Mouse (Mus musculus): ENCODE measurements around the gene Ccdc183. TPM values are rescaled to one million over a fixed set of nuclear protein-coding genes. Genes with fewer than 3 reads are reported as not detected.

Gene Ccdc183
- polyA plus RNA-seq, 2 experiments: 0.08 TPM; not detected in 1

DNA sequence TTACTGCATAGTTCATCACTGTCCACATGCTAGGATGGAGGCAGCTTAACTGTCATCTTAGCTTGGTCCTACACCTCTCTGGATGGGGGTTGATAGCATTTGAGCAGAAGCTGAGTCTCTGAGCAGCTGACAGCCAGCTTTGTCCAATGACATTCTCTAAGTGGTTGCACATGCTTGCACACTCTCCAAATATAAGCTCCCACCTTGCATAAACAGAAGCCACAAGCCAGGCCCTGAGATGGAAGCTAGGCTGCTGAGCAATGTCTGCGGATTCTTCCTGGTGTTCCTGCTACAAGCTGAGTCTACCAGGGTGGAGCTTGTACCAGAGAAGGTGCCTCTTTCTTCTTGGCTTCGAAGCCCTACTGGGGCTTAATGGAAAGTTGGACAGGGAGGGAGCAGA is 35.4 kb upstream of the Ccdc183 start, which contains the start of gene Lcn8:
Gene Lcn8 (plus strand): TSS at position 219 of the 400 bp plus-strand sequence.
- Histone ChIP-seq H3K9me3 (ENCODE audit: control insufficient read depth, low read length) (no peaks in the 10 kb centered on the region), H3K4me2 (ENCODE audit: low read depth) (no peak within 1 kb of the TSS), H3K4me1 (replicated peaks; ENCODE audit: control insufficient read depth in 2 of 2, insufficient read depth in 2 of 2, low read length in 1 of 2) (no peaks in the 10 kb centered on the region), H3K27me3 (ENCODE audit: control insufficient read depth, insufficient read depth, low read length) (no peaks in the 10 kb centered on the region; the same call in 1 of the 2 replicates), H3K4me3 (ENCODE audit: insufficient read depth in 1 of 2, low read depth in 2 of 2, low read length in 2 of 2) (no peak within 1 kb of the TSS), H3K27ac (no peak within 1 kb of the TSS), H3K36me3 (replicated peaks; ENCODE audit: control insufficient read depth, insufficient read depth, low read depth) (no peaks in the 10 kb centered on the region), H3K9ac (replicated peaks) (no peak within 1 kb of the TSS)
- WGBS (ENCODE audit: insufficient replicate concordance): 45% methylated on average over 2 of the region's 2 CpGs
- ATAC-seq (ENCODE audit: insufficient read depth) (no peak), DNase-seq (ENCODE audit: low read depth in 3 of 3, low spot score in 3 of 3) (no peak)
- no peak for TF ChIP-seq EP300 (IDR thresholded peaks at IDR 0.05; ENCODE audit: low read depth)
- no peak for TF ChIP-seq CTCF (IDR thresholded peaks at IDR 0.05; ENCODE audit: low read depth)

DNA sequence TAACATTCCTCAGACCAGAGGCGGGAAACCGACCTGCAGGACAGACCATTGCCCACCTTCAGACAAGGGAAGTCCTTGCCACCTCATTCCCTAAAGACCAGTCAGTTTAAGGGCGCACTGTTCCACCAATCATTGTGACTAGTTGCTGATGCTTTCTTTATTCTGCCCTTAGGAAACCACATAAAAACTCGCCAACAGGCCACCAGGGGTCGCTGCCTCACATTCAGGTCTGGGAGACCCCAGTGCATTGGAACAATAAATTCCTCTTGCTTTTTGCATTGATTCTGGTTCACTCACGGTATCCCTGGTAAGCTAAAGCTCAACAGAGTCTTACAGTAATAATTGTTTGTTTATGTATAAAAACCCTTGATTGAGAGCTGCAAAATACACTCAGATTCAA is 22.4 kb upstream of the Ccdc183 start:
- DNase-seq (ENCODE audit: low read depth in 3 of 3, low spot score in 3 of 3): no peak
- H3K4me1 ChIP-seq (replicated peaks; ENCODE audit: control insufficient read depth in 2 of 2, insufficient read depth in 2 of 2, low read length in 1 of 2): no peaks in the 10 kb centered on the region
- H3K4me2 ChIP-seq (ENCODE audit: low read depth): no peak overlapping the region
- no peaks in the 10 kb centered on the region for H3K27me3 ChIP-seq (ENCODE audit: control insufficient read depth, insufficient read depth, low read length)
- no peaks in the 10 kb centered on the region for H3K36me3 ChIP-seq (replicated peaks; ENCODE audit: control insufficient read depth, insufficient read depth, low read depth)
- H3K9me3 ChIP-seq (ENCODE audit: control insufficient read depth, low read length): no peaks in the 10 kb centered on the region
- H3K4me3 ChIP-seq (ENCODE audit: insufficient read depth in 1 of 2, low read depth in 2 of 2, low read length in 2 of 2): no peak overlapping the region
- H3K9ac ChIP-seq (replicated peaks): no peak overlapping the region
- TF ChIP-seq EP300 (IDR thresholded peaks at IDR 0.05; ENCODE audit: low read depth) (no peak), CTCF (IDR thresholded peaks at IDR 0.05; ENCODE audit: low read depth) (peak; percentile 69)
- H3K27ac ChIP-seq: no peak overlapping the region
- ATAC-seq (ENCODE audit: insufficient read depth): no peak
- WGBS (ENCODE audit: insufficient replicate concordance): 14% methylated on average over 6 of the region's 6 CpGs

DNA sequence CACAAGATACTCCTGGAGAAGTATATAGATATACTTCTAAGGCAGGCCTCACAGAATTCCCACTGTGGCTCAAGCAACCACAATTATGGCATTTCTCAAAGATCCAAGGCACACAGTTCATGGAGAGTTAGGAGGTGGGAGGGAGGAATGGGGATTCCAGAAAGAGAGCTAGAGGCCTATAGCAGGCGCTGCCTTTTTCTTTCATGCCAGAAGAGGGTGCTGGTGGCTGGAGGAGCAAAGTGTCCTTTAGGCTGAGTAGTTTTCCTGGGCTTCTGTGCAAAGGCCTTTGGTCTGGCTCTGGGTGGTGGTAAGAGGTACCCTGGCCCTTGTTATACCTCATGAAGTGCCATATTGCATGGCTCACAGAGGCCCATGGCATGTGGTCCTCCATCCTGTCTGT is 16.6 kb upstream of the Ccdc183 start:
- Histone ChIP-seq H3K36me3 (replicated peaks; ENCODE audit: control insufficient read depth, insufficient read depth, low read depth) (no peaks in the 10 kb centered on the region), H3K4me2 (ENCODE audit: low read depth) (no peak overlapping the region), H3K27ac (no peak overlapping the region), H3K9me3 (ENCODE audit: control insufficient read depth, low read length) (no peaks in the 10 kb centered on the region), H3K4me3 (ENCODE audit: insufficient read depth in 1 of 2, low read depth in 2 of 2, low read length in 2 of 2) (no peak overlapping the region), H3K9ac (replicated peaks) (no peak overlapping the region), H3K4me1 (replicated peaks; ENCODE audit: control insufficient read depth in 2 of 2, insufficient read depth in 2 of 2, low read length in 1 of 2) (no peaks in the 10 kb centered on the region), H3K27me3 (ENCODE audit: control insufficient read depth, insufficient read depth, low read length) (no peaks in the 10 kb centered on the region)
- DNase-seq (ENCODE audit: low read depth in 3 of 3, low spot score in 3 of 3) (no peak), ATAC-seq (ENCODE audit: insufficient read depth) (no peak)
- TF ChIP-seq CTCF (IDR thresholded peaks at IDR 0.05; ENCODE audit: low read depth): peak; percentile 21; the same call in 1 of the 2 replicates
- no peak for TF ChIP-seq EP300 (IDR thresholded peaks at IDR 0.05; ENCODE audit: low read depth)
- 43% methylated on average over 1 of the region's 1 CpGs for WGBS (ENCODE audit: insufficient replicate concordance)

DNA sequence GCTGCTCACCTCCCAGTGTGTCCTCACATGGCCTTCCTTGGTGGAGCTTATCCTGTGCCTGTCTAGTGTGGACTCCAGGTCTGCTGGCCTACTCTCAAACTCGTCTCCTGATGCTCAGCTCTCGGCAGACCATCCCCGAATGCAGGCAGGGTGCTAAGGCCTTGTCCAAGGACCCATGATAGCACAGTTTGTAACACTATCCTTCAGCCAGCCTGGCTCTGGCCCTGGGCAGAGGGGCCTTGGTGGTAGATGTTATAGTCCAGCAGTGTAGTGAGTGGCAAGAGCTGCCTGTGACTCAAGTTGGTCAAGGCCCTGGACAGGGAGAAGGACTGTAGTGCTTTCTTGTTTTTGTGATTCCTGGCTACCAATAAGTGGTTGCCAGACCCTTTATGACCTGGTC is 16.1 kb upstream of the Ccdc183 start:
- Histone ChIP-seq H3K36me3 (replicated peaks; ENCODE audit: control insufficient read depth, insufficient read depth, low read depth) (no peaks in the 10 kb centered on the region), H3K4me3 (ENCODE audit: insufficient read depth in 1 of 2, low read depth in 2 of 2, low read length in 2 of 2) (no peak overlapping the region), H3K9ac (replicated peaks) (no peak overlapping the region), H3K27ac (no peak overlapping the region), H3K9me3 (ENCODE audit: control insufficient read depth, low read length) (no peaks in the 10 kb centered on the region), H3K27me3 (ENCODE audit: control insufficient read depth, insufficient read depth, low read length) (no peaks in the 10 kb centered on the region), H3K4me2 (ENCODE audit: low read depth) (no peak overlapping the region), H3K4me1 (replicated peaks; ENCODE audit: control insufficient read depth in 2 of 2, insufficient read depth in 2 of 2, low read length in 1 of 2) (no peaks in the 10 kb centered on the region)
- 72% methylated on average over 3 of the region's 3 CpGs for WGBS (ENCODE audit: insufficient replicate concordance)
- no peak for DNase-seq (ENCODE audit: low read depth in 3 of 3, low spot score in 3 of 3)
- ATAC-seq (ENCODE audit: insufficient read depth): no peak
- no peak for TF ChIP-seq EP300 (IDR thresholded peaks at IDR 0.05; ENCODE audit: low read depth)
- TF ChIP-seq CTCF (IDR thresholded peaks at IDR 0.05; ENCODE audit: low read depth): no peak

DNA sequence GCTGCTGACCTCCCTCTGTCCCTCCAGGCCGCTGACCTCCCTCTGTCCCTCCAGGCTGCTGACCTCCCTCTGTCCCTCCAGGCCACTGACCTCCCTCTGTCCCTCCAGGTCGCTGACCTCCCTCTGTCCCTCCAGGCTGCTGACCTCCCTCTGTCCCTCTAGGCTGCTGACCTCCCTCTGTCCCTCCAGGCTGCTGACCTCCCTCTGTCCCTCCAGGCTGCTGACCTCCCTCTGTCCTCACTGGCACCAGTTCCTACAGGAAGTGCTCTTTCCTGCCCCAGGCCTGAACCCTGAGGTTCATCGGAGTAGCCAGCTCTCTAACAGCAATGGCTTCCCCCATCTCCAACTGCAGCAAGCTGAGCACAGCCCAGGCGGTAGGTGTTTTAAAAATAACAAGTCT is 11.3 kb upstream of the Ccdc183 start:
- WGBS (ENCODE audit: insufficient replicate concordance): 32% methylated on average over 4 of the region's 4 CpGs
- no peaks in the 10 kb centered on the region for H3K9me3 ChIP-seq (ENCODE audit: control insufficient read depth, low read length)
- no peaks in the 10 kb centered on the region for H3K36me3 ChIP-seq (replicated peaks; ENCODE audit: control insufficient read depth, insufficient read depth, low read depth)
- DNase-seq (ENCODE audit: low read depth in 3 of 3, low spot score in 3 of 3) (no peak), ATAC-seq (ENCODE audit: insufficient read depth) (no peak)
- H3K9ac ChIP-seq (replicated peaks): no peak overlapping the region
- no peak for TF ChIP-seq CTCF (IDR thresholded peaks at IDR 0.05; ENCODE audit: low read depth)
- TF ChIP-seq EP300 (IDR thresholded peaks at IDR 0.05; ENCODE audit: low read depth): no peak
- H3K4me1 ChIP-seq (replicated peaks; ENCODE audit: control insufficient read depth in 2 of 2, insufficient read depth in 2 of 2, low read length in 1 of 2): no peaks in the 10 kb centered on the region
- H3K4me2 ChIP-seq (ENCODE audit: low read depth): no peak overlapping the region
- H3K27ac ChIP-seq: no peak overlapping the region
- no peak overlapping the region for H3K4me3 ChIP-seq (ENCODE audit: insufficient read depth in 1 of 2, low read depth in 2 of 2, low read length in 2 of 2)
- H3K27me3 ChIP-seq (ENCODE audit: control insufficient read depth, insufficient read depth, low read length): no peaks in the 10 kb centered on the region

All from liver, embryonic 14.5 days (tissue).